Mouse (Mus musculus) c-Kit-positive CD71-positive TER-119-negative erythroid progenitor cells, embryonic 14.5 days (primary cell): ENCODE measurements around the gene Ovol1.
A peak's percentile ranks its signal among the peaks of the same experiment; 100 is the strongest.

Experiments
- DNase-seq: peaks from one replicate; pipeline ENCODE4 v3.0.0-alpha.2; 2013; ENCODE audit warnings: low read depth

Ovol1 gene

GRCm38 (mm10) chr19:5560457-5561041, at the start of gene Ovol1:
TSS of gene Ovol1 (minus strand) at chr19:5560646.
- DNase-seq: no peak

- peak; percentile 79 for DNase-seq
Observed at GRCm38 (mm10) chr19:5609547-5610404, 49.3 kb upstream of the Ovol1 start, which contains the start of gene Kat5. TSS of gene Kat5 (minus strand) at chr19:5610237.

DNA sequence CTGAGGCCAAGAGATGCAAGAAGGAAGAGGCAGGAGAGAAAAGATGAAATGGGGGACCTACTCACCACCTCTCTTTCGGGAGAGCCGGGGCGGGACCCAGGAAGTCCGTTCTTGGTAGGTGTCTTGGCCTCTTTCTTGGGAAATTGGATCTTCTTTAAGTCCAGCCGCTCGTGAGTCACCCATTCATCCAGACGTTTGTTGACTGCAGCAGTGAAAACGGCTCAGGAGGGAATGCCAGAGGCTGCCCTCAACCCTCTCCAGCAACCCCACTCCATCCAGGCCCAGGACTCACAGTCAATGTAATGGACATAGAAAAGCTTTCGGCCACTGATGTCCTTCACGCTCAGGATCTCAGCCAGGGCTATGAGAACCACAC, 48.7 kb upstream of the Ovol1 start:
- DNase-seq: no peak

GRCm38 (mm10) chr19:5608707-5609106, 48.3 kb upstream of the Ovol1 start:
- no peak for DNase-seq

- DNase-seq: no peak
Observed at GRCm38 (mm10) chr19:5607705-5608410, 47.4 kb upstream of the Ovol1 start.

- no peak for DNase-seq
Observed at GRCm38 (mm10) chr19:5606196-5606595, 45.8 kb upstream of the Ovol1 start.

- DNase-seq: no peak
Observed at GRCm38 (mm10) chr19:5605126-5605525, 44.7 kb upstream of the Ovol1 start.

- no peak for DNase-seq
Observed at GRCm38 (mm10) chr19:5603664-5604063, 43.2 kb upstream of the Ovol1 start.

- peak; percentile 72 for DNase-seq
Observed at GRCm38 (mm10) chr19:5601752-5602541, 41.5 kb upstream of the Ovol1 start, which contains the start of gene Rnaseh2c. TSS of gene Rnaseh2c (plus strand) at chr19:5601873.

DNA sequence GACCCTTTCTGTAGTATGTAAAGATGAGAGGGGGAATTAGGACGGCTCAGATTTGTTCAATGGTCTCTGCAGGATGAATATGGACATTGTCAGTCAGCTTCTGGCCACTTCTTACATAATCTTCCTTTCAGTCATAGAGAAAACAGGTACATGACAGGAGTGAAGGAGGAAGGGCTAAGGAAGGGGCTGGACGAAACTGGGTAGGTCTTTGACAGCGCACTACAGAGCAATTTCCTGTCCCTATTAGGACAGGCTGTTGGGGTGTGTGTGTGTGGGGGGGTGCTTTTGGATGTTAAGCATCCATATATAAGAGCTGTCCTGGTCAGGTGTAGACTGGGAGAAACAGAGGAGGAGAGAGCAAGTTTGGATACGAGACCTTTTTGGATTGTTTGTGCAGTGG, 38.8 kb upstream of the Ovol1 start:
- no peak for DNase-seq

GRCm38 (mm10) chr19:5591888-5592287, 31.4 kb upstream of the Ovol1 start:
- no peak for DNase-seq

DNA sequence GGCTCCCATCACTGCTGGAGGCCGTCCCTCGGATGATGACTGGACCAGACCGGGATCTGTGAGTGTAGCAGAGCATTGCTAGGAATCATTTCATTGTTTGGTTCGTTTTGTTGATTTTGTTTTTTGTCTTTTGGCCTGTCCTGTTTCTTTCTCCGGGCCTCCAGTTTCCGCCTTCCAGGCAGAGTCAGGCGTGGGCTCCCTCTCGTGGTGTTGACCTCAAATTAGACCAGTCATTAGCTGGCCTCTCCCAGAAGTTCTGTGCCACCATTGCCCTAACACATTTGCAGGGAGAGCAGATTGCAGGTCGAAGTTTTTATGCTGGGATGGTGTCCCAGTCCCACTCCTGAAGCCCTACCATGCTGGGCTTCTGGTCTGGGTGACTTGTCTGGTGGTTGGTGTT, 28.7 kb upstream of the Ovol1 start:
- DNase-seq: no peak

- no peak for DNase-seq
Observed at GRCm38 (mm10) chr19:5581995-5582394, 21.5 kb upstream of the Ovol1 start.

GRCm38 (mm10) chr19:5580776-5581175, 20.3 kb upstream of the Ovol1 start:
- no peak for DNase-seq

GRCm38 (mm10) chr19:5579971-5580370, 19.5 kb upstream of the Ovol1 start:
- no peak for DNase-seq

DNA sequence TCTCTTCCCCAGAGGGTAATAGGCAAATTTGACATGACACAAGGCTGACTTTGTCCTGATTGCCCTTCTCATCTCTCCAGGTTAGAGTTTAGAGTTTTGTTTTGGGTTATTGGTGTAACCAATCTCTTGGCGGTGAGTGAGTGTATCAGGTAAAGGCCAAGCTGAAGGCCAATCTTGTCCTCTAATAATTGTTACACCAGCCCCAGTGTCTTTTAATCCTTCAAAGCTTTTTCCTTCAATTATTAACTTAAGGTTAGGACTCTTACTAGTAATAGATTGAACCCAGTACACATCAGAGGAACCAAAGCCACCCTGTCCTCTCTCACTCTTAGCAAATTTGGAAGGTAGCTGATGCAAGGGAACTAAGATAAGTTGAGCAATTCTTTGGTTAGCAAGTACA, 14.9 kb upstream of the Ovol1 start:
- no peak for DNase-seq

GRCm38 (mm10) chr19:5572331-5573125, 12.1 kb upstream of the Ovol1 start:
- no peak for DNase-seq

- no peak for DNase-seq
Observed at GRCm38 (mm10) chr19:5571831-5572230, 11.4 kb upstream of the Ovol1 start.

DNA sequence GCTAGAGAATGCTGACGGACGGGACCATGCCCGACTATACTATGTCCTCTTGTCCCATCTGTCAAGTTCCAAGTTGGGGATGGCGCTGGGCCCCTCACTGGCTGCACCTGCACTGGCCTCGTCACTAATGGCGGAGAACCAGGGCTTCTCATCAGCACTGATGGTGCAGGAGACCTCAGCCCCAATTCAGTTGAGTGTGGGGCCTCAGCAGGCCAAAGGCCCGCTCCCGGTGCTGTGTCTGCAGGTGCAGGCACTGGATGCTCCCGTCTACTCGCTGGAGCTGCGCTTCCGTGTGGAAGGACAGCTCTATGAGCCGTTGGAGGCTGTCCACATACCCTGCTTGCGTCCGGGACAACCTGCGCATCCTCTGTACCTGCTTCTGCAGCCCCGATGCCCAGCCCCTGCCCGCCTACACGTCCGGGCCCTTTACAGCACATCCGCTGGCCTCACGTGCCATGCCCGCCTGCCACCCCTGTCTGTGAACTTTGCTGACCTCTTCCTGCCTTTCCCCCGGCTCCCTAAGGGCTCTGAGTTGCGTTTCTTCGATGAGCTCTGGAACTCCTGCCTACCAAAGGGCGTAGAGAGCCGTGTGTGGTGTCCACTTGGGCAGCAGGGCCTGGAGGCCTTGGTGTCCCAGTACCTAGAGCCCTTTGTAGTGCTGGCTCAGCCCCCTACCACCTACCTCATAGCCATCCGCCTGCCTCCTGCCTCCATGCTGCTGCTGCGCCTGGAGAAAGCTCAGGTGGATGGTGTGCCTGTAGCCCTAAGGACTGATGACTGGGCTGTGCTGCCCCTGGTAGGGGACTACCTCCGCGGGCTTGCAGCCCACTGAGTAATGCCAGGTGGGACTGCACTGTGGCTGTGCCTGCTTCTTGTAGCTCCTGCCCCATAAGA, 10.2 kb upstream of the Ovol1 start:
- DNase-seq: no peak

GRCm38 (mm10) chr19:5569521-5569920, 9.1 kb upstream of the Ovol1 start:
- DNase-seq: no peak
